Comparison of ENCODE assay signal across 19 mouse cellular contexts in the genomic region with DNA sequence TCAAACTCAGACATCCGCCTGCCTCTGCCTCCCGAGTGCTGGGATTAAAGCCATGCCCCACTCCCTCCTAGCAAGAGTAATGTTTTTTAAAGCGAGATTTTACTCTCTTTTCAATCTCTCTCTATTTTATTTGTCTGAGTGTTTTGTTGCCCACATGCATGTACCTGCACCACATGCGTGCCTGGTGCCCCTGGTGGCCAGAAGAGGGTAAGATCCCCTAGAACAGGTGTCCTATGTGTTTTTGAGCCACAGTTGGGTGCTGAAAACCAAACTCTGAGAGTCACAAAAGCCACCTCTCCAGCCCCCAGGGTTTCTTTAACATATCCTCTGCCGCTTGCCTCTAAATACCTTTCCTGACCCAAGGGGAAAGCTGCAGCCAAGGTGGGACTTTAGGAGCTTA. TPM values are rescaled to one million over a fixed set of nuclear protein-coding genes. Genes with fewer than 3 reads are reported as not detected.
DNase-seq lines count a peak whose midpoint lies in the region; ATAC-seq and TF ChIP-seq lines count a peak whose summit lies in the region.
"Had no signal": no experiment of that assay in that cellular context is flagged by ENCODE, and none has a peak within 500 bp of the region (broad histone marks: within the 10 kb centered on the region; RNA-seq: fewer than 3 reads in every experiment).

No protein-coding gene starts in this region.

- no peaks in the 10 kb centered on the region for H3K27me3 ChIP-seq in heart, postnatal 0 days (ENCODE audit: control insufficient read depth, insufficient read depth, low read length)
- H3K27me3 ChIP-seq in lung, embryonic 14.5 days (ENCODE audit: insufficient read depth, low read length): no peaks in the 10 kb centered on the region
- no peaks in the 10 kb centered on the region for H3K27me3 ChIP-seq in ES-Bruce4 (ENCODE audit: control insufficient read depth, insufficient read depth, low read length, poor library complexity, severe bottlenecking)
- H3K27me3 ChIP-seq: forebrain, embryonic 15.5 days; lung, embryonic 15.5 days; Patski; stomach, embryonic 15.5 days had no signal

- ATAC-seq in heart, postnatal 0 days (ENCODE audit: insufficient read depth, low read depth): no peak
- no peak for ATAC-seq in lung, embryonic 14.5 days (ENCODE audit: insufficient read depth)
- ATAC-seq in erythroblast, adult 5-6 weeks (replicated peaks; ENCODE audit: low FRiP score, poor library complexity, severe bottlenecking): no peak
- ATAC-seq: forebrain, embryonic 15.5 days; Patski had no signal

- no peaks in the 10 kb centered on the region for H3K36me3 ChIP-seq in heart, postnatal 0 days (replicated peaks; ENCODE audit: control insufficient read depth, insufficient read depth, low read length)
- H3K36me3 ChIP-seq in lung, embryonic 14.5 days (ENCODE audit: insufficient read depth): 0 out of 2 replicates have a peak, but pooled peaks cover 4% of the 10 kb centered on the region
- no peaks in the 10 kb centered on the region for H3K36me3 ChIP-seq in ES-Bruce4 (ENCODE audit: control insufficient read depth, insufficient read depth, low read length, poor library complexity, severe bottlenecking)
- H3K36me3 ChIP-seq: forebrain, embryonic 15.5 days; lung, embryonic 15.5 days had no signal

- H3K4me2 ChIP-seq in heart, postnatal 0 days (ENCODE audit: low read depth, low read length): no peak overlapping the region
- no peak overlapping the region for H3K4me2 ChIP-seq in lung, embryonic 14.5 days
- H3K4me2 ChIP-seq: forebrain, embryonic 15.5 days; hindbrain, embryonic 14.5 days; lung, embryonic 15.5 days; stomach, embryonic 15.5 days had no signal

- TF ChIP-seq EP300 in heart, postnatal 0 days (IDR thresholded peaks at IDR 0.05; ENCODE audit: low read depth): no peak
- TF ChIP-seq EP300 in ES-Bruce4 (IDR thresholded peaks at IDR 0.05; ENCODE audit: insufficient read depth, low read depth, low read length): 0 out of 2 replicates have a peak, but pooled peaks have one; percentile 11

- no peak overlapping the region for H3K27ac ChIP-seq in heart, postnatal 0 days (ENCODE audit: low read depth)
- H3K27ac ChIP-seq in lung, embryonic 14.5 days (ENCODE audit: low read depth): no peak overlapping the region
- no peak overlapping the region for H3K27ac ChIP-seq in ES-Bruce4 (ENCODE audit: insufficient read depth, low read length)
- no peak overlapping the region for H3K27ac ChIP-seq in embryonic fibroblast, embryonic 13.5 days (ENCODE audit: insufficient read depth, low read length)
- H3K27ac ChIP-seq: forebrain, embryonic 15.5 days; gastrocnemius, adult 2 months; hindbrain, embryonic 14.5 days; lung, embryonic 15.5 days; stomach, embryonic 15.5 days had no signal

- no peaks in the 10 kb centered on the region; the same call in 1 of the 2 replicates for H3K4me1 ChIP-seq in heart, postnatal 0 days (ENCODE audit: control insufficient read depth, insufficient read depth)
- H3K4me1 ChIP-seq in lung, embryonic 14.5 days (ENCODE audit: insufficient read depth): no peaks in the 10 kb centered on the region
- H3K4me1 ChIP-seq in ES-Bruce4 (ENCODE audit: control insufficient read depth, insufficient read depth, low read length): peaks cover 4% of the 10 kb centered on the region
- H3K4me1 ChIP-seq in embryonic fibroblast, embryonic 13.5 days (ENCODE audit: control insufficient read depth, insufficient read depth, low read length): no peaks in the 10 kb centered on the region
- H3K4me1 ChIP-seq: forebrain, embryonic 15.5 days; stomach, embryonic 15.5 days had no signal

- TF ChIP-seq POLR2A in ES-Bruce4 (IDR thresholded peaks at IDR 0.05; ENCODE audit: insufficient read depth, low read length): no peak
- TF ChIP-seq POLR2A in embryonic fibroblast, embryonic 13.5 days (IDR thresholded peaks at IDR 0.05; ENCODE audit: low read depth, low read length): no peak

- DNase-seq in heart, postnatal 0 days (ENCODE audit: low spot score): no peak
- no peak for DNase-seq in heart, adult 18-20 months
- no peak for DNase-seq in lung, embryonic 14.5 days
- DNase-seq in lung, postnatal 36 days: no peak
- no peak for DNase-seq in natural killer cell, adult 2 months (ENCODE audit: low spot score in 2 of 2)
- DNase-seq: cerebellum, adult 11-12 months; gastrocnemius, adult 2 months; heart, postnatal 10 days; kidney, adult 2 months; kidney, postnatal 4 days; spleen, adult 18-20 months had no signal

- no peaks in the 10 kb centered on the region for H3K9me3 ChIP-seq in heart, postnatal 0 days (replicated peaks; ENCODE audit: control insufficient read depth, low read length)
- H3K9me3 ChIP-seq in lung, embryonic 14.5 days (ENCODE audit: low read depth, low read length): no peaks in the 10 kb centered on the region
- H3K9me3 ChIP-seq in ES-Bruce4 (replicated peaks; ENCODE audit: control insufficient read depth, insufficient read depth, low read length, poor library complexity, severe bottlenecking): no peaks in the 10 kb centered on the region
- H3K9me3 ChIP-seq: forebrain, embryonic 15.5 days; lung, embryonic 15.5 days; stomach, embryonic 15.5 days had no signal

- 0 out of 2 replicates have a peak, but pooled peaks have one; percentile 2 for TF ChIP-seq CTCF in heart, postnatal 0 days (IDR thresholded peaks at IDR 0.05; ENCODE audit: low read depth)
- TF ChIP-seq CTCF in lung, embryonic 14.5 days (IDR thresholded peaks at IDR 0.05; ENCODE audit: low read depth): peak; percentile 30
- peak; percentile 51 for TF ChIP-seq CTCF in ES-Bruce4 (IDR thresholded peaks at IDR 0.05; ENCODE audit: low read depth, low read length)
- peak; percentile 13; the same call in 1 of the 2 replicates for TF ChIP-seq CTCF in embryonic fibroblast, embryonic 13.5 days (IDR thresholded peaks at IDR 0.05; ENCODE audit: borderline replicate concordance, insufficient read depth, low read length)

- no peak overlapping the region for H3K9ac ChIP-seq in heart, postnatal 0 days (replicated peaks; ENCODE audit: low read depth, low read length)
- no peak overlapping the region for H3K9ac ChIP-seq in lung, embryonic 14.5 days
- H3K9ac ChIP-seq in ES-Bruce4 (ENCODE audit: low read depth, poor library complexity, severe bottlenecking): no peak overlapping the region
- H3K9ac ChIP-seq: forebrain, embryonic 15.5 days; hindbrain, embryonic 14.5 days; lung, embryonic 15.5 days; stomach, embryonic 15.5 days had no signal

- 91% methylated on average over 5 of the region's 5 CpGs for WGBS in heart, postnatal 0 days
- WGBS in lung, embryonic 14.5 days: 88% methylated on average over 5 of the region's 5 CpGs

- H3K4me3 ChIP-seq in heart, postnatal 0 days (ENCODE audit: low read depth, low read length): no peak overlapping the region
- no peak overlapping the region for H3K4me3 ChIP-seq in lung, embryonic 14.5 days (ENCODE audit: low read depth, low read length)
- no peak overlapping the region for H3K4me3 ChIP-seq in ES-Bruce4 (ENCODE audit: low read depth, low read length)
- H3K4me3 ChIP-seq in embryonic fibroblast, embryonic 13.5 days (ENCODE audit: insufficient read depth, low read length): no peak overlapping the region
- H3K4me3 ChIP-seq: forebrain, embryonic 15.5 days; gastrocnemius, adult 2 months; lung, embryonic 15.5 days; stomach, embryonic 15.5 days had no signal

RNA-seq across cellular contexts. Expression of a gene that starts 10.3 kb away (rescaled TPM):
- 5.6 and 7.5 TPM in 2 replicates for total RNA-seq in heart, postnatal 0 days (2014; rRNA removed; ENCODE audit: low replicate concordance)
- 1.2 and 1.5 TPM in 2 replicates for polyA plus RNA-seq in heart, postnatal 0 days (2015; fragmentation: Nextera tagmentation; extraction: Ambion mirVana)
- 1 to 10 TPM; 3.4 to 5.2 TPM for total RNA-seq in heart, adult 18-20 months (2021)
- 10.7 and 14.4 TPM in 2 replicates for polyA plus RNA-seq in lung, embryonic 14.5 days (2014; fragmentation: Nextera tagmentation; extraction: Ambion mirVana)
- polyA plus RNA-seq in ES-Bruce4 (2011; ENCODE audit: insufficient read depth, insufficient read length, low read depth, missing spikeins): 8.2 and 9.2 TPM in 2 replicates
- 21.9 and 22.0 TPM in 2 replicates for polyA plus RNA-seq in embryonic fibroblast, embryonic 13.5 days (2011; ENCODE audit: insufficient read length, low read depth, missing spikeins)
- total RNA-seq in erythroblast, adult 5-6 weeks (2015; ENCODE audit: low replicate concordance): 0.38 and 2.3 TPM in 2 replicates
- 0.42 and 5.3 TPM in 2 replicates for total RNA-seq in erythroblast, adult 5-6 weeks (2017; ENCODE audit: low replicate concordance)
